Mouse (Mus musculus) megakaryocyte, embryonic 14.5 days (primary cell): Measurements from ENCODE around the gene Tgtp1.
"Not testable (repeated sequence)": the region's sequence is repeated elsewhere in the genome, so short reads cannot be mapped to it uniquely, and the experiment has no call there.

Experiments used
- FLI1 ChIP-seq: IDR thresholded peaks from 2 replicates; pipeline ENCODE4 v1.6.1; 2012; ENCODE audit warnings: low read length, inconsistent platforms, mixed read lengths
- GATA1 ChIP-seq: IDR thresholded peaks from 3 replicates; pipeline ENCODE4 v1.6.1; 2012; ENCODE audit warnings: mixed read lengths, low read length, inconsistent platforms, borderline replicate concordance

DNA sequence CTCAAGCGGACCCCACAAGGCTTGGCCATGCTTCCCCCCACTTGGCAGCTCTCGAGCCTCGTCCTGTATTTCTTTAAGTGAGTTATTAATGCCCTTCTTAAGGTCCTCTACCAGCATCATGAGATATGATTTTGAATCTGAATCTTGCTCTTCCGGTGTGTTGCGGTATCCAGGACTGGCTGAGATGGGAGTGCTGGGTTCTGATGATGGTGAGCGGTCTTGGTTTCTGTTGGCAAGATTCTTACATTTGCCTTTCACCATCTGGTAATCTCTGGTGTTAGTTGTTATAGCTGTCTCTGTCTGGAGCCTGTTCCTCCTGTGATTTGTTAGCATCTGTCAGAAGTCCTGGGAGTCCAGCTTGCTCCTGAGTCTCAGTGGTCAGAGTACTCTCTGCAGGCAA is 47.9 kb downstream of the Tgtp1 start, which contains the start of gene Psme2b:
- not testable (repeated sequence) for TF ChIP-seq GATA1, FLI1
